10 mouse cellular contexts compared by ENCODE assay signal in the genomic region with DNA sequence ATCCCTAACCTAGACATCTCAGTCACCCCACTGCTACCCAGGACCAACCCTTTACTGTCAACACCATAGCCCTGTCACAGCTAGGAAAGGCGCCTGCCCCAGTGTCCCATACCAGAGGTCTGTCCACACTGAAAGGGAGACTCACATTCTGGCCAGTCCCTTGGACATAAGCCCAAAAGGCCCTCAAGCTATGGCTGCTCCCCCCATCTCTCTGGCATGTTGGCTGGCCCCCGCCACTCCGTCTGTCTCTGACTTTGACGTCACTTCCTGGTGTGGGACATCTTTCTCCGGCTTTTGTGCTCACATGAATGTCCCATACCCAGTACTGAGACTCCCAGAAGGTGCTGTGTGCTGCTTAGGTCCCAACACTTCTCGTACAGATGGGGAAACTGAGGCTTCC.
"Had no signal": no experiment of that assay in that cellular context is flagged by ENCODE, and none has a peak within 500 bp of the region (broad histone marks: within the 10 kb centered on the region; RNA-seq: fewer than 3 reads in every experiment).

No protein-coding gene starts in this region.

- H3K4me3 ChIP-seq: intestine, embryonic 15.5 days; left cerebral cortex, adult 2 months; limb, embryonic 10.5 days; midbrain, embryonic 13.5 days; stomach, embryonic 15.5 days had no signal

- ATAC-seq: intestine, embryonic 15.5 days; midbrain, embryonic 13.5 days had no signal

- H3K4me1 ChIP-seq: midbrain, embryonic 13.5 days; stomach, embryonic 15.5 days had no signal

- DNase-seq: kidney, adult 8-10 months; right cerebral cortex, postnatal 14 days; thymus, adult 2 months; thymus, postnatal 25 days had no signal

- H3K9ac ChIP-seq: intestine, embryonic 15.5 days; midbrain, embryonic 13.5 days; stomach, embryonic 15.5 days had no signal

- H3K27me3 ChIP-seq: intestine, embryonic 15.5 days; midbrain, embryonic 13.5 days; stomach, embryonic 15.5 days had no signal

- H3K27ac ChIP-seq: intestine, embryonic 15.5 days; left cerebral cortex, adult 2 months; limb, embryonic 10.5 days; midbrain, embryonic 13.5 days; stomach, embryonic 15.5 days had no signal

- H3K9me3 ChIP-seq: intestine, embryonic 15.5 days; limb, embryonic 10.5 days; midbrain, embryonic 13.5 days; stomach, embryonic 15.5 days had no signal

- H3K4me2 ChIP-seq: intestine, embryonic 15.5 days; liver, embryonic 11.5 days; midbrain, embryonic 13.5 days; stomach, embryonic 15.5 days had no signal

- H3K36me3 ChIP-seq: intestine, embryonic 15.5 days; limb, embryonic 10.5 days; midbrain, embryonic 13.5 days; stomach, embryonic 15.5 days had no signal
